Mouse (Mus musculus) left cerebral cortex, adult 2 months (tissue): ENCODE data around the gene Ccdc183. TPM values are rescaled to one million over a fixed set of nuclear protein-coding genes. Genes with fewer than 3 reads are reported as not detected.

Experiments used
- DNase-seq, 2 experiments: peaks; one replicate each; pipeline ENCODE4 v3.0.0; 2021 to 2022; ENCODE audit warnings: low spot score in 2 of 2, mixed read lengths in 1 of 2; ENCODE audit errors: extremely low spot score in 1 of 2
- H3K27ac ChIP-seq: fragments of 200-600 bp; 2 replicates; pipeline ENCODE4 v1.8.1; 2022
- H3K4me3 ChIP-seq: fragments of 200-600 bp; 2 replicates; pipeline ENCODE4 v1.8.1; 2022
- CTCF ChIP-seq: fragments of 200-600 bp; IDR thresholded peaks from 2 replicates; pipeline ENCODE4 v1.8.1; 2022; ENCODE audit warnings: antibody characterized with exemption, mild to moderate bottlenecking, moderate library complexity
- intact Hi-C: fragments of 180-260 bp; cut with DNase I; formaldehyde crosslinking; loops from one replicate; pipeline ENCODE4 v1.15.1; 2025
- total RNA-seq, 2 experiments: library from RNA; stranded (reverse); gene quantifications; 2 replicates each; pipeline ENCODE4 v1.2.3; 2021

Gene Ccdc183
- total RNA-seq, 2 experiments from 2014 or later, result not detected

DNA sequence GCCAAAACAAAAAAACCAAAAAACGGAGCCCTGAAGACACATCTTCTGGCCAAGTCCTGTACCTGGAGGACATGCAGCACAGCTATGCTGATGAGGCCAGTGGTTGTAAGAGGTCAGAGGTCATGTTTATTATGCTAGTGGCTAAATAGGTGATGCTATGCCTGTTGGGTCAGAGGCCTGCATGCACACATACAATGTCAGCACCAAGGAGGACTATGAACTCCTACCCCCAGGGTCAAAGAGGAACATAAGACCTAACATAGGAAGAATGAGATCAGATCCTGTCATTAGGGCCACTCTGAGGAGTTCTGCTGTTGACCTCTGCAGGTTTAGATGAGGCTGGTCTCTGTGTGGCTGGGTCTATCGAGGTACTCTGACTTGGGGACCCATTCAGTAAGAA lies 17.4 kb downstream of the Ccdc183 start:
- Histone ChIP-seq H3K4me3 (no peak overlapping the region), H3K27ac (no peak overlapping the region)
- no peak for TF ChIP-seq CTCF
- intact Hi-C loops, result no loop called here
- no peak for DNase-seq

GRCm38 (mm10) chr2:25598749-25599148 lies 18.7 kb downstream of the Ccdc183 start:
- no peak for TF ChIP-seq CTCF
- H3K4me3 ChIP-seq, result no peak overlapping the region
- no peak overlapping the region for H3K27ac ChIP-seq
- DNase-seq, result no peak
- intact Hi-C loops, result no loop called here

- Histone ChIP-seq H3K27ac (no peak overlapping the region), H3K4me3 (no peak overlapping the region)
- no peak for DNase-seq
- intact Hi-C loops, result no loop called here
- TF ChIP-seq CTCF, result no peak
Observed at GRCm38 (mm10) chr2:25596765-25597510, 20.5 kb downstream of the Ccdc183 start.

- DNase-seq, result no peak
- Histone ChIP-seq H3K4me3 (no peak overlapping the region), H3K27ac (no peak overlapping the region)
- intact Hi-C loops, result no loop called here
- TF ChIP-seq CTCF, result peak; percentile 69
Observed at GRCm38 (mm10) chr2:25591863-25592262, 25.6 kb downstream of the Ccdc183 start.

DNA sequence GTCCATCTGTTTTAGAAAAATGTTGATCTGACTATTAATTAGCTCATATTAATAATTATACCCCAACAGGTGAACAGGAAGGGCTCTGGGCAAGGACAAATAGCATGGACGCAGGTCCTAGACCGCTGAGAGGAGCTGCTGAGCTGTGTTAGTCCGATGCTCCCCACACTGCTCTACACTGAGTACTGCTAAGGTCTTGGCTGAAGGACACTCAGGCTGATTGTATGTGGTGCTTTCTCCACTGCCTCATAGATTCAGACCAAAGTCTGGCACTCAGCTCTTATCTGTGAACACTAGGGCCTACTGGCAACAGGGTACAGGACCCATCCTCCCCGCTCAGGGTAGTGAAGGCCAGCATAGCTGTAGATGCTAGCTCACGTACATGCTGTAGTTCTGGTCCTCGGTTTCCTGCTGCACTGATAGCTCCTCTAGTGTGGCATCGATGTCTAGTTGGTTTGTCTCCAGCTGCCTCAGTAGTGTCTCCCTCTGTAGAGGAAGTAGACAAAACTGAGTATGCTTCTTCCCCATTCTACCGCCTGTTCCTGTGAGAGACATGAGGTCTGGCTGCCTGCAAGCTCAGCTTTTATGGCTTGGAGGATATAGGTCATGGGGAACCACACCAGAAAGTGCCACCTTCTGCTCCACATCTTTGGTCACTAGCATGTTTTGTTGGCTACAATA lies 29.1 kb downstream of the Ccdc183 start:
- intact Hi-C loops, result no loop called here
- Histone ChIP-seq H3K4me3 (no peak overlapping the region), H3K27ac (no peak overlapping the region)
- peak in 1 of 2 experiments; percentile 8 for DNase-seq
- TF ChIP-seq CTCF, result no peak

DNA sequence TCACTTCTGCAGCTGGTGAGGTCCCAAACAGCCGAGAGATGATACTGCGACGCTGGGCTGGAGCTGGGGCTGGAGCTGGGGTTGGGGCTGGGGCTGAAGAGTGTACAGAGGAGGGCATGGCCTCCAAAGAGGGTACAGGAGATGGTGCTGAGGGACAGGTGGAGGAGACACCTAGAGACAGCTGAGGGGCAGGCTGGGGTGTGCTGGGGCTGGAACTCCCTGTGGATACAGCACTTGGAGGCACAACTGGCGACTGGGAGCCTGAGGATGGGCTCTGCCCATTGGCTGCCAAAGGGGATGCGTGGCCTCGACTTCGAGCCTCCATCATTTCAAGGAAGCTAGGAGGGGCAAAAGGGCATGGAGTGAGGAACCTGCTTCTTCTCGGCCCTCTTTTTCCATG lies 30.2 kb downstream of the Ccdc183 start:
- no peak for TF ChIP-seq CTCF

DNA sequence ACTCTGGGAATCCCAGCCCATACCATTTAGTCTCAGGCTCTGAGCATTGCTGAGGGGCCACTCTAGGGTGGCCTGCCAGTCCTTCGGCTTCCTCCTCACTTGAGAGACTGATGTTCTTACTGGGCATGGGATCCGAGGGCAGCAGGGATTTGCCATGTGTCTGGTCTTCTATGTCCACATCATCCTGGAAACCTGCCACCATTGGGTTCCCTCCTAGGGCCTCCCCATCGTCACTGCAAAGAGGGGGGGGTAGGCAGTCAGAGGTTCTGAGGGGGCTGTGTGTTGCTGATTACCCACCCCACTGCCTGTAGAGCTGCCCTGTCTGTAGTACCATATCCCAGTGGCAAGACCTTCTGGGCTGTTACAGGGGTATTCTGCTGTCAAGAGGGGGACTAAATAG lies 31.9 kb downstream of the Ccdc183 start:
- no peak for TF ChIP-seq CTCF
- intact Hi-C loops, result no loop called here

More for the DNA sequence above, 30.2 kb downstream of the Ccdc183 start:
- DNase-seq, result no peak
- H3K4me3 ChIP-seq, result no peak overlapping the region
- no peak overlapping the region; the same call in 1 of the 2 replicates for H3K27ac ChIP-seq
- intact Hi-C loops, result no loop called here

GRCm38 (mm10) chr2:25584856-25585255 lies 32.6 kb downstream of the Ccdc183 start:
- no peak overlapping the region for H3K4me3 ChIP-seq
- DNase-seq, result peak in 1 of 2 experiments; percentile 32
- H3K27ac ChIP-seq, result peak overlapping the region; percentile 96
- intact Hi-C loops, result loop anchor here (5.0 kb wide), 1 partner anchor 38 kb away; the partner anchor contains the start of gene Traf2
- no peak for TF ChIP-seq CTCF

More for the DNA sequence above, 31.9 kb downstream of the Ccdc183 start:
- Histone ChIP-seq H3K4me3 (no peak overlapping the region), H3K27ac (peak overlapping the region; percentile 96)
- DNase-seq, result no peak

DNA sequence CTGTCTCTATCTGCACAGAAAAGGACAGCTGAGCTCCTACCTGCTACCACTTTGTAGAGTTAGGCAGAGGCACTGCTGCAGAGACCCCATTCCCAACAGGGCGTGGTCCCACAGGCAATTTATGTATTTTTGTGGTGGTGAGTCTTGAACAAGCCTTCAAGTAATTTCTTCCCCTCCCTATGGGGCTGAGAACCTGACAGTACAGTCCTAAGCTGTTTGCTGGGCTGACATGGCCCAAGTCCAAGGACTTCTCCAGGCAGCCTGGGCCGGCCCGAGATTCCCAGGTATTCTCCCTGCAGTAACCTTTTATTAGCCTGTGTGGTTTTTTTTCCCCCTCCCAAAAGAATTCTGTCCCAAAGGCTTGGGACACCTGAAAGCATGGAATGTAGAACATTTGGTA lies 33.3 kb downstream of the Ccdc183 start:
- H3K27ac ChIP-seq, result peak overlapping the region; percentile 96
- no peak overlapping the region for H3K4me3 ChIP-seq
- intact Hi-C loops, result loop anchor here (5.0 kb wide), 1 partner anchor 37 kb away; the partner anchor contains the start of gene Traf2
- no peak for TF ChIP-seq CTCF
- peak in 1 of 2 experiments; percentile 10 for DNase-seq

DNA sequence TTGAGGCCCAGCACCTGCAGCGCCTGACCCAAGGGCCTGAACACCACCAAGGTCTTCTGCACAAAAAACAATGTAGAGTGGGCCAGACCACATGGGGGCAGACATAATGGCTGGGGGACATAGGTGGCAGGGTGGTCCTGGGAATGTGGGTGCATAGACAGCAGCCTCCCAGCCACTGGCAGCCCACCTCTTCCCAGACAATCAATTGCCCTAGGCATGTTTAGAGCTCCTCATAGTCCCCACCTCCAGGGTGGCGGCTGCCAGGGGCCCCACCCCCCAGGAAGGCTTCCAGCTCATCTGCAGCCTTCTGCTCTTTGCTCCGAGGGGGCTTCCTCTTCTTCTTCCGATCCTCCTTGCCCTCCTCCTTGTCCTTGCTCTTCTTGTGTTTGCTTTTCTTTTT lies 33.9 kb downstream of the Ccdc183 start:
- H3K27ac ChIP-seq, result peak overlapping the region; percentile 96
- no peak overlapping the region for H3K4me3 ChIP-seq
- intact Hi-C loops, result loop anchor here (5.0 kb wide), 1 partner anchor 36 kb away; the partner anchor contains the start of gene Traf2
- DNase-seq, result peak in 1 of 2 experiments; percentile 16
- no peak for TF ChIP-seq CTCF

GRCm38 (mm10) chr2:25583120-25583481 lies 34.4 kb downstream of the Ccdc183 start:
- intact Hi-C loops, result loop anchor here (5.0 kb wide), 1 partner anchor 36 kb away; the partner anchor contains the start of gene Traf2
- H3K4me3 ChIP-seq, result no peak overlapping the region
- peak overlapping the region; percentile 96 for H3K27ac ChIP-seq
- peak in 1 of 2 experiments; percentile 27 for DNase-seq
- no peak for TF ChIP-seq CTCF

DNA sequence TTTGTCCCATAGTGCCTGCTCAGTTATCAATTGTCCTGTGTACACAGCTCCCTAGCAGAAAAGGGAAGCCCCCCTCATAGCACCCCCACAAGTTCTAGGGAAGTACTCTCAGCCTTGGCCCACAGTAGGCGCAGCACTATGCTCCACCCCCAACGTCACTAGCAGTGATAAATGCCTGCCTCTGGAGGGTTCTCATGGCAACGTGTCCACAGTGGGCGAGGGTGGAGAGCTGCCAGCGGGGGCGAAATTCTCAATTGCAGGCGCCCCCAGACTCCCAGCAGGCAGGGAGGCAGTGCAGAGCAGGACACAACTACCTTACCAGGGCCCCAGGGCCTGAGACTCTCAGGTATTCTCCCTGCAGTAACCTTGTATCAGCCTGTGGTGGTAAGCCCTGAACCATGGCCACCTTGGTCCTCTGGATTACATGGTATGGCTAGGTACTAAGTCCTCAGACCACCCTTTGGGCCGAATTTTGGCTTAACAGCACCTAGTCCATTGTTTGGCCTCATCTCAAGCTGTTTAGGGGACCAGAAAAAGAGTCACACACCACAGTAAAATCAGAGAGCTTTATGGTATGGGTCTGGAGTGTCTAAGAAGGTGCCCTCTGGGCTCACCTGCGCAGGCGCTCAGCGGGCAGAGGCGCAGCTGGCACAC lies 34.9 kb downstream of the Ccdc183 start:
- intact Hi-C loops, result loop anchor here (5.0 kb wide), 1 partner anchor 35 kb away; the partner anchor contains the start of gene Traf2
- no peak for TF ChIP-seq CTCF
- peak overlapping the region; percentile 96 for H3K27ac ChIP-seq
- peak; percentile 85 to 88 for DNase-seq
- H3K4me3 ChIP-seq, result no peak overlapping the region
